Mouse (Mus musculus) cortical plate, adult 2 months (tissue): ENCODE measurements at regions not wholly inside any gene's neighbourhood (a gene's known extent, or its start where the extent isn't known, plus 50 kb on each side); places are given as distances from the start of the nearest gene placed in this dataset.

Source experiments
- H3K27ac ChIP-seq: fragments of 200-500 bp; 2 replicates; pipeline ENCODE4 v1.5.1; 2012; ENCODE audit warnings: low read length, control low read depth, inconsistent platforms; ENCODE audit not compliant: insufficient read depth
- H3K4me1 ChIP-seq: fragments of 200-500 bp; 2 replicates; pipeline ENCODE4 v1.6.1; 2011; ENCODE audit warnings: low read length; ENCODE audit not compliant: control insufficient read depth, insufficient read depth
- H3K4me3 ChIP-seq: fragments of 200-500 bp; 2 replicates; pipeline ENCODE4 v1.5.1; 2011; ENCODE audit warnings: mild to moderate bottlenecking, low read length, control low read depth; ENCODE audit not compliant: insufficient read depth
- CTCF ChIP-seq: fragments of 200-500 bp; IDR thresholded peaks from 2 replicates; pipeline ENCODE4 v1.5.1; 2011; ENCODE audit warnings: mild to moderate bottlenecking, control low read depth, low read length; ENCODE audit not compliant: insufficient read depth; ENCODE audit errors: extremely low read depth
- POLR2A ChIP-seq: fragments of 200-500 bp; IDR thresholded peaks from 2 replicates; pipeline ENCODE4 v1.6.1; 2011; ENCODE audit warnings: mild to moderate bottlenecking, low read length, control low read depth; ENCODE audit not compliant: insufficient read depth; ENCODE audit errors: extremely low read depth

DNA sequence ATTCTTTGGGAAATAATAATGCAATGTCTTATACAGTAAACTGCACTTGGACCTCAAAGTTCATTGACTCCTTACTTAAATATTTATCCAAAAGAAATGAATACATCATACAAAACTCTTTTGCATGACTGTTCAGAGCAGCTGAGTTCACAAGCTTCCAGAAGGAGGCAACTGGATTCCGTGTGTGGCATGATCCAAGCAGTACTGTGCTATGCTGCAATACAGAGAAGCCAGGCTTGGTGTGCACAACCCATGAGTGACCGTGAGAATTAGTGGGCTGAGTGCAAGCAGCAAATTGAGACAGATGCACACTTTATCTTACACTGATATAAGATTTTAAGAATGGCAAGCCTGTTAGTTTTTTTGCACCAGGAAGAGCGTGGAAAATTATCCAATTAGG lies 270.0 kb upstream of the Gimd1 start:
- TF ChIP-seq CTCF (no peak), POLR2A (no peak)
- Histone ChIP-seq H3K4me1 (no peaks in the 10 kb centered on the region), H3K4me3 (no peak overlapping the region), H3K27ac (no peak overlapping the region)

DNA sequence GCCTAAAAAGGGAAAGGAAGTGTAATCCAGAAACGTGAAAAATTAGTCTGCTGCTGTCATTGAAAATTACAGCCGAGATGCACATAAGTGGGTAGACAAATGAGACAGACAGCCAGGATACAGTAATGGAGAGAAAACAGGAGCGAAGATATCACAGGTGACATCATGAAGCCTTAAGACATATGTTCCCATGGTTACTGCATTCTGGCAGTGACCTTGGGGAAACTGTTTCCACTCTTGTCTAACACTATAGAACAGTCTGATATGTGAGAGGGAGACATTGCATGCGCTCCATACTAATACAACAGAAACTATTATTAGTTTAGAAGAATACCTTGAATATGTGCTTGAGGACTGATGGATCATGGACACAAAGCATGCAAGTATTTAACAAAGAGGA lies 254.0 kb upstream of the Gimd1 start:
- no peak overlapping the region for H3K27ac ChIP-seq
- TF ChIP-seq POLR2A (no peak), CTCF (no peak)
- H3K4me3 ChIP-seq: no peak overlapping the region
- no peaks in the 10 kb centered on the region for H3K4me1 ChIP-seq

DNA sequence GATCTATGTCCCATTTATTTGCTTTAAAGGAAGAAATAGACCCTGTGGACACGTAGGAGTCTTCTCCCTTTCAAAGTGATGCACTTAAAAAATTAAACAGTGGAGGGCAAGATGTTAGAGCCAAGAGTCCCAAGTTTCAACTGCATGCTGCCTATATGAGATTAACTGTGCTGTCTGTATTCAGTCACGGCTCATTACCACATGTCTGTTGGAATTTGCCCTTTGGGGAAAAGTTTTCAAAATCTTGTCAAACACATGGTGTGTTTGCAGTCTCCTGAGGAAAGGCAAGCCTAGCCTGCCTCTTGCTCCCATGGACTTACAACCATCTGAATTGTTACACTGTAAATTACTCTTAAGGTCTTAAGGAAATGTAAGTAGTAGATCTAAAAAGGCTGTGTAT lies 211.9 kb upstream of the Gimd1 start:
- TF ChIP-seq POLR2A (no peak), CTCF (no peak)
- Histone ChIP-seq H3K4me1 (no peaks in the 10 kb centered on the region), H3K27ac (no peak overlapping the region), H3K4me3 (no peak overlapping the region)

DNA sequence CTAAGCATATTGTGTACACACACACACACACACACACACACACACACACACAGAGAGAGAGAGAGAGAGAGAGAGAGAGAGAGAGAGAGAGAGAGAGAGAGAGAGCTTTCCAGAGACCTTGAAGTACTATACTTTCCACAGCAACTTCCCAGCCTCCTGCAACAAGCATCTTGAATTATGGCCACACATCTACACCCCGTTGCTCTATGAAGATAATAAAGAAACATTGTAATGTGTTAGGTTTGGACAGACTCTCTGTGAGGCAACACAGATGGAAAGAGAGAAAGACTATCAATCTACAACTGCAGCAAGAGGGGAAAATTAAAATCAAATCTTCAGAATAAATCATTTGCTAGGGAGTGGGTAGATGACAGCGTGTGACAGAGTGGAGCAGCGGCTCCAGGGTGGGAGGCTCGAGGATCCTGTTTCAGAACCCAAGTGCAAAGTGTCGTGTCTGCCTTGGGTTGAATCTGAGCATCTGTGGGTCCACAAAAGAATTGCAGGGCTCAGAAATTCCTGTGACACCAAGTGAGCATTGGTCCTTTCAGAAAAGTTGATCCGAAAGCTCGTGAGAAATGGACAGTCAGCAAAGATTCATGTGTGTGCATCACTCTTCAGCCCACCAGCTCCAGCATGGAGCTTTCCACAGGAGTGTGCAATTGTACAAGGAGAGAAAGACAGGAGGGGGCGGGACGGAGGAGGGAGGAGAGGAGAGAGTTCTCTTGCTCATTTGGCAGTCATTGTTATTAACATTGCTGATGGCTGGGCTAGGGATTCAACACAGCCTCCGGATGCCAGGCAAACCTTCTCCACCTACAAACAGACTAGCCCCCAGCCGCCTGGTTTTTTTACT lies 203.6 kb upstream of the Gimd1 start:
- H3K27ac ChIP-seq: no peak overlapping the region
- no peak for TF ChIP-seq POLR2A
- no peak for TF ChIP-seq CTCF
- H3K4me1 ChIP-seq: no peaks in the 10 kb centered on the region
- H3K4me3 ChIP-seq: no peak overlapping the region

DNA sequence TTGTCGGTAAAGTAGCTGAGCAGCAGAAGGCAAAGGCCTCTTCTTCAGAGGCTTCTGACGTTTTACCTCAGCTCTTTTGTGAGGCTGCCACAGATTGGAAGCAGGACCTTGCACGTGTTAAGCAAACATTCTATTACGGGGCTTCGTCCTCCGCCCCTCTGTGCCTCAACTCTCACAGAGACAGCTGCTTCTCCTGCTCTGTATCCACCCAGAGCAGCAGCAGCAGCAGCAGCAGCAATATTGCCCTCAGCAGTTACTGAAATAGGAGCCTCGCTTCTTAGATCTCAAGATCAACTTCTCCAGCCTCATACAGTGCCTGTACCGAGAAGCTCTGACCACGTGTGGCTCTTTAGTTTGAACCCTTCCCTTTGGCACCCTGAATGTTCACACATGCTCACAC lies 202.4 kb upstream of the Gimd1 start:
- TF ChIP-seq CTCF: no peak
- TF ChIP-seq POLR2A: no peak
- H3K4me3 ChIP-seq: no peak overlapping the region
- H3K27ac ChIP-seq: no peak overlapping the region
- H3K4me1 ChIP-seq: no peaks in the 10 kb centered on the region

DNA sequence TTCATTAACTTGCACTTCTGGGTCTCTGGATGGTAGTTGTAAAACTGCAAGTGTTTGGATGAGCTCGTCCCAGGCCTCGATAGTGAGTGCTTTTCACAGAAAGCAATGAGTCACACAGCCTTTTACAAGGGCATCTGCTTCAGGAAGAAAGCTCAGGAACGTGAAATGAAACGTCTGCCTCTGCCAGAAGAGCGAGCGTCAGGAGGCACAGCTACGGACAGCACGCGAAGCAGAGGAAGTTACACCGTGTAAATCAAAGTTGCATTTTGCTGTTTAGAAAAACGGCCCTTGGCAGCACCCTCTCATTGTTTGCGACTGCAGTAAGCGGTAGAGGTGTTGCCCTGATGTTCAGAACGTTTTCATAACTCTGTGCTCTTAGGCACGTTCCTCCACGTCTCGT lies 201.5 kb upstream of the Gimd1 start:
- Histone ChIP-seq H3K4me3 (no peak overlapping the region), H3K4me1 (no peaks in the 10 kb centered on the region), H3K27ac (no peak overlapping the region)
- TF ChIP-seq CTCF (no peak), POLR2A (no peak)

DNA sequence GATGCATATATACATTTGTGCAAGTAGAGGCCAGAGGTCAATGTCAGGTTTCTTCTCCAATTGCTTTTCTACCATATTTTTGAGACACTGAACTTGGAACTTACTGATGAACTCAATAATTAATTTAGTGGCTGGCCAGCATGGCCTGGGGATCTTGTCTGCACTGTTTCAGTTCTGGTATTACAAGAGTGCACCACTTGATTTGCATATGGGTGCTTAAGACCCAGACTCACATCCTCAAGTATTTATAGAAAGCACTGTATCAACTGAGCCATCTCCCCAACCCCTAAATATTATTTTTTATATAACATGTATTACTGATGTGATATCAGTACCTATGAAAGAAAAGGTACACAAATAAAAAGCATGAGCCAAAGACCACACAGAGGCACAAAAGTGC lies 197.8 kb upstream of the Gimd1 start:
- no peak for TF ChIP-seq POLR2A
- TF ChIP-seq CTCF: no peak
- no peaks in the 10 kb centered on the region for H3K4me1 ChIP-seq
- H3K4me3 ChIP-seq: no peak overlapping the region
- H3K27ac ChIP-seq: no peak overlapping the region

DNA sequence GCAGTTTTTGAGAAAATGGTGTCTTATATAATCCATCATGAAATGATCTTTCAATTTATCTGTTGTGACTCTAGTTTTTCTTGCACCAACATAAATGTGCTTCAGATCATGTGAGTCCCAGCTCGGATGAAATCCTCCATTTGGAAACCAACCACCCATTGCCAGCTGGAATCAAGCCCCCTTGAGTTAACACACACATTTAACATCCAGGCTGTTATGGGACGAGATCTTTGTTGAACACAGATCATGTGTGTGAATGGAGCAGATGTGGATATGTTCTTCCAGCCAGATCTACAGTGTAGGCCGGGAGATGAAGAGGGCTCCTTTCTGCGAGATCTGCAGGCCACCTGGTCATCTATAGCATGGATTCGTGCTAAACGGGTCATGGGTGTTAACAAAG lies 188.4 kb upstream of the Gimd1 start:
- Histone ChIP-seq H3K27ac (no peak overlapping the region), H3K4me3 (no peak overlapping the region), H3K4me1 (no peaks in the 10 kb centered on the region)
- no peak for TF ChIP-seq POLR2A
- TF ChIP-seq CTCF: no peak

DNA sequence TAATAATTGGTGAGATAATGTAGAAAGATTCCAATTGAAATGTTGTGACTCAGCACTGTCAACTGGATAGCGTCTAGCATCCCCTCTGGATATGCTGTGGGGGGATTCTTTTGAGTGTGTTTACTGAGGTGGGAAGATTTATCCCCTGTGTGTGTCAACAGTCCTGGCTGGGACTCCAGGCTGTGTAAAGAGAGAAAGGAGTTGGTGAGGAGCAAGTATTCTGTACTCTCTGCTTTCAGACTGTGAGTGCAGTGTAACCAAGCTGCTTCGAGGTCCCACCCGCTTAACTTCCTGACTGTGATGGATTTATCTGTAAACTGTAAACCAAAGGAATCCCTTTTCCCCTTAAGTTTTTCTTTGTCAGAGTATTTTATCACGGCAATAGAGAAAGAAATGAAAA lies 175.7 kb upstream of the Gimd1 start:
- Histone ChIP-seq H3K4me3 (no peak overlapping the region), H3K4me1 (no peaks in the 10 kb centered on the region), H3K27ac (no peak overlapping the region)
- no peak for TF ChIP-seq CTCF
- no peak for TF ChIP-seq POLR2A

DNA sequence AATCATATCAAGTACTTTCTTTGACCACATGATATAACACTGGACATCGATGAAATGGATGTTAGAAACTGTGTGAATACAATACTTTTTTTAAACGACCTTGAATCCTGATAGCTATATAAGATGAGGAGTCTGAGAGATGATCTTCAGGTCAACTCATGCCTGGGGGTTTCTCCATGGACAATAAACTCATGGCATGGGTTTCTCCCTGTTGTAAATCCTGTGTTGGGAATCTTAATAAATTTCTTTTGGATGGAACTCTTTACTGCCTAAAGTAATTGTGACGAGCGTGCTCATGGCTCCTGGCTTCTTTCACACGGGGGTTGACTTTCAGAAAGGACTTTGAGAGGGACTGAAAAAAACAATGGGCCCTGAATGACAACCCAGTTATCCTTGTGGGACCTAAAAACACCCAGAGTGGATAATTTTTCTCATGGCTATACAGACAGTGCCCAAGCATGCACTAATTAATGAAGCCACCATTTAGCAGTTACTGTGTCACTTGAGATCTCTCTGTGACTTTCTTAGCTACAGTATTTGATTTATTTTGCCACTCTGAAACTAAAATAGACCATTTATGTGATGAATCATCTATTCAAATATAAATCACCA lies 167.2 kb upstream of the Gimd1 start:
- Histone ChIP-seq H3K27ac (no peak overlapping the region), H3K4me3 (no peak overlapping the region), H3K4me1 (no peaks in the 10 kb centered on the region)
- TF ChIP-seq CTCF (no peak), POLR2A (no peak)
